Mouse (Mus musculus) liver, adult 2 months (tissue): Measurements from ENCODE around the gene Ppp1r9a. TPM values are rescaled to one million over a fixed set of nuclear protein-coding genes. Genes with fewer than 3 reads are reported as not detected.

Experiments used
- DNase-seq: peaks from one replicate; pipeline ENCODE4 v3.0.0-alpha.2; 2011; ENCODE audit warnings: low read depth, low spot score; ENCODE audit errors: extremely low read depth
- H3K27ac ChIP-seq: fragments of 200-500 bp; replicated peaks from 2 replicates; pipeline ENCODE4 v1.5.1; 2012; ENCODE audit warnings: low read depth, mild to moderate bottlenecking, control low read depth, inconsistent platforms, low read length; ENCODE audit not compliant: insufficient read depth
- H3K27me3 ChIP-seq: fragments of 200-500 bp; 2 replicates; pipeline ENCODE4 v1.6.1; 2012; ENCODE audit warnings: mild to moderate bottlenecking, moderate library complexity, low read length, inconsistent platforms; ENCODE audit not compliant: control insufficient read depth, insufficient read depth
- H3K36me3 ChIP-seq: fragments of 200-500 bp; 2 replicates; pipeline ENCODE4 v1.6.1; 2012; ENCODE audit warnings: low read length, inconsistent platforms; ENCODE audit not compliant: control insufficient read depth, insufficient read depth
- H3K4me1 ChIP-seq: fragments of 200-500 bp; 2 replicates; pipeline ENCODE4 v1.6.1; 2011; ENCODE audit warnings: low read length; ENCODE audit not compliant: control insufficient read depth, insufficient read depth
- H3K4me3 ChIP-seq: fragments of 200-500 bp; 2 replicates; pipeline ENCODE4 v1.5.1; 2011; ENCODE audit warnings: low read depth, mild to moderate bottlenecking, control low read depth, low read length, moderate library complexity; ENCODE audit not compliant: insufficient read depth
- H3K79me2 ChIP-seq: fragments of 200-500 bp; 2 replicates; pipeline ENCODE4 v1.6.1; 2012; ENCODE audit warnings: inconsistent platforms, mild to moderate bottlenecking, low read length, moderate library complexity; ENCODE audit not compliant: control insufficient read depth, insufficient read depth
- H3K9ac ChIP-seq: fragments of 200-500 bp; 2 replicates; pipeline ENCODE4 v1.6.1; 2012; ENCODE audit warnings: low read depth, mild to moderate bottlenecking, control low read depth, inconsistent platforms, low read length
- CTCF ChIP-seq: fragments of 200-500 bp; IDR thresholded peaks from 2 replicates; pipeline ENCODE4 v1.5.1; 2011; ENCODE audit warnings: low read depth, low read length, control low read depth
- POLR2A ChIP-seq: fragments of 200-500 bp; IDR thresholded peaks from 2 replicates; pipeline ENCODE4 v1.6.1; 2011; ENCODE audit warnings: low read length, control low read depth; ENCODE audit not compliant: insufficient read depth; ENCODE audit errors: extremely low read depth
- WGBS: fragments of 180-500 bp; shearing (Covaris S2); methylation state at CpG from one replicate; pipeline ENCODE4 v1.1.7; 2018; 5-methylcytosine and 5-hydroxymethylcytosine counted together
- polyA plus RNA-seq: library from polyadenylated mRNA; depleted of rRNA; stranded (reverse); fragments of >200 nt; gene quantifications from 2 replicates; pipeline ENCODE4 v1.2.3, GENCODE M21; 2012
- total RNA-seq: library from RNA; depleted of rRNA; stranded (reverse); fragments of >200 nt; gene quantifications from 2 replicates; pipeline ENCODE4 v1.2.3, GENCODE M21; 2014

The Ppp1r9a gene
- total and polyA plus RNA-seq, 2 experiments: 0.75 to 3.0 TPM

- H3K27ac ChIP-seq: no peak overlapping the region
These were observed 103.0 kb downstream of the Ppp1r9a start for GRCm38 (mm10) chr6:5005491-5006275.

GRCm38 (mm10) chr6:5006283-5006946 is 103.7 kb downstream of the Ppp1r9a start:
- TF ChIP-seq CTCF (no peak), POLR2A (no peak)
- H3K79me2 ChIP-seq: no peaks in the 10 kb centered on the region
- no peak overlapping the region for H3K9ac ChIP-seq
- no peak overlapping the region for H3K27ac ChIP-seq
- peak; percentile 7 for DNase-seq
- peaks cover 2% of the 10 kb centered on the region; the same call in 1 of the 2 replicates for H3K4me1 ChIP-seq
- H3K4me3 ChIP-seq: no peak overlapping the region
- WGBS: 79% methylated on average over 6 of the region's 6 CpGs
- H3K27me3 ChIP-seq: no peaks in the 10 kb centered on the region
- H3K36me3 ChIP-seq: no peaks in the 10 kb centered on the region

More at GRCm38 (mm10) chr6:5005491-5006275, 103.0 kb downstream of the Ppp1r9a start:
- Histone ChIP-seq H3K36me3 (no peaks in the 10 kb centered on the region), H3K4me1 (peaks cover 2% of the 10 kb centered on the region; the same call in 1 of the 2 replicates), H3K27me3 (no peaks in the 10 kb centered on the region), H3K4me3 (no peak overlapping the region), H3K9ac (no peak overlapping the region), H3K79me2 (no peaks in the 10 kb centered on the region)
- no peak for DNase-seq
- 78% methylated on average over 22 of the region's 22 CpGs for WGBS
- no peak for TF ChIP-seq POLR2A
- no peak for TF ChIP-seq CTCF

- 58% methylated on average over 2 of the region's 2 CpGs for WGBS
- TF ChIP-seq CTCF: no peak
- TF ChIP-seq POLR2A: no peak
- H3K4me1 ChIP-seq: peaks cover 2% of the 10 kb centered on the region; the same call in 1 of the 2 replicates
- no peaks in the 10 kb centered on the region for H3K27me3 ChIP-seq
- no peak overlapping the region for H3K9ac ChIP-seq
- no peak for DNase-seq
- H3K79me2 ChIP-seq: no peaks in the 10 kb centered on the region
- H3K36me3 ChIP-seq: no peaks in the 10 kb centered on the region
- H3K4me3 ChIP-seq: no peak overlapping the region
- H3K27ac ChIP-seq: no peak overlapping the region
These were observed 105.4 kb downstream of the Ppp1r9a start for GRCm38 (mm10) chr6:5008166-5008565.

DNA sequence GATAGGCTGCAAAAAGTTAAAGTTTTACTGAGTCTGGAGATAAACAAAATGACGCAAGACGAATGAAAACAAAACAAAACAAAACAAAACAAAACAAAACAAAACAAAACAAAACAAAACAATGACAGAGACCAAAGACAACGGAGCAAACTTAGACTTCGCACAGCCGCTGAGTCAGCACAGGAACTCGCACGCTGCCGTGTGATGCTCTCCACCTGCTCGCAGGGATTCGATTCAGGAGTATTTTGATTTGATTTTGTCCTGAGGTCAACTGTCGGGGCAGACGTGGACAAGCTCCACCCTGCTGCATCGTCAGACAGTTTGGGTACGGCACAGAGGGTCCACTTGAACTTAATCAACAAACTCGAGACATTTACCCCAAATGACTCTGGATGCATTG is 105.9 kb downstream of the Ppp1r9a start:
- TF ChIP-seq POLR2A: no peak
- no peak for TF ChIP-seq CTCF
- 61% methylated on average over 15 of the region's 15 CpGs for WGBS
- H3K36me3 ChIP-seq: no peaks in the 10 kb centered on the region
- no peaks in the 10 kb centered on the region for H3K79me2 ChIP-seq
- no peak overlapping the region for H3K9ac ChIP-seq
- no peak overlapping the region for H3K27ac ChIP-seq
- no peak overlapping the region for H3K4me3 ChIP-seq
- DNase-seq: no peak
- H3K4me1 ChIP-seq: peaks cover 2% of the 10 kb centered on the region; the same call in 1 of the 2 replicates
- H3K27me3 ChIP-seq: no peaks in the 10 kb centered on the region

- Histone ChIP-seq H3K9ac (no peak overlapping the region), H3K79me2 (no peaks in the 10 kb centered on the region), H3K4me1 (peaks cover 2% of the 10 kb centered on the region; the same call in 1 of the 2 replicates), H3K36me3 (no peaks in the 10 kb centered on the region), H3K27ac (no peak overlapping the region), H3K4me3 (no peak overlapping the region), H3K27me3 (no peaks in the 10 kb centered on the region)
- DNase-seq: no peak
- TF ChIP-seq POLR2A (no peak), CTCF (no peak)
- 77% methylated on average over 11 of the region's 11 CpGs for WGBS
These were observed 108.1 kb downstream of the Ppp1r9a start for GRCm38 (mm10) chr6:5010553-5011416.
